Mouse (Mus musculus): ENCODE data around the gene Creb3l1.

GRCm38 (mm10) chr2:91984439-91984838 is 39.9 kb downstream of the Creb3l1 start:
- TF ChIP-seq POLR2A (IDR thresholded peaks at IDR 0.05; ENCODE audit: borderline replicate concordance, low read depth, low read length) (no peak), CTCF (IDR thresholded peaks at IDR 0.05; ENCODE audit: low read depth, low read length) (no peak)

All from bone marrow macrophage, adult 2 months (primary cell).